ENCODE assay signal across 9 mouse cellular contexts in genomic region chr7:142481568-142482255, GRCm38 (mm10). TPM values are rescaled to one million over a fixed set of nuclear protein-coding genes. Genes with fewer than 3 reads are reported as not detected.
DNase-seq lines count a peak whose midpoint lies in the region; ATAC-seq and TF ChIP-seq lines count a peak whose summit lies in the region.
"Had no signal": no experiment of that assay in that cellular context is flagged by ENCODE, and none has a peak within 500 bp of the region (broad histone marks: within the 10 kb centered on the region; RNA-seq: fewer than 3 reads in every experiment).

No protein-coding gene starts in this region.

- H3K27me3 ChIP-seq in hindbrain, postnatal 0 days (ENCODE audit: insufficient read depth, low read length) = no peaks in the 10 kb centered on the region
- H3K27me3 ChIP-seq in midbrain, embryonic 14.5 days (ENCODE audit: control insufficient read depth, insufficient read depth, low read length) = no peaks in the 10 kb centered on the region

- peak overlapping the region; percentile 56 for H3K4me2 ChIP-seq in hindbrain, postnatal 0 days (ENCODE audit: low read depth, low read length)
- peak overlapping the region; percentile 62 for H3K4me2 ChIP-seq in midbrain, embryonic 14.5 days (ENCODE audit: low read length)

- H3K9ac ChIP-seq in ES-E14 (ENCODE audit: insufficient read depth, low read depth, low read length, poor library complexity, severe bottlenecking) = peak overlapping the region; percentile 55; the same call in 1 of the 2 replicates
- peak overlapping the region; percentile 51 for H3K9ac ChIP-seq in hindbrain, postnatal 0 days (replicated peaks; ENCODE audit: low read length)
- H3K9ac ChIP-seq in midbrain, embryonic 14.5 days (replicated peaks; ENCODE audit: low read length) = peak overlapping the region; percentile 55

- peak; percentile 17 for ATAC-seq in activated CD4-positive, CD25-positive, alpha-beta regulatory T cell, adult 4 months
- peak; percentile 60 for ATAC-seq in hindbrain, postnatal 0 days
- peak; percentile 60 for ATAC-seq in midbrain, embryonic 14.5 days (ENCODE audit: low FRiP score, low TSS enrichment)

- in situ Hi-C loops in ES-E14 (cut with MboI; ENCODE audit: low sequenced_read_pairs in 2 of 2, unreplicated experiment in 2 of 2) = no loop called here

- H3K27ac ChIP-seq in ES-E14 (ENCODE audit: insufficient read depth, low read depth, low read length, poor library complexity, severe bottlenecking) = no peak overlapping the region
- H3K27ac ChIP-seq in hindbrain, postnatal 0 days = peak overlapping the region; percentile 67
- peak overlapping the region; percentile 54 for H3K27ac ChIP-seq in midbrain, embryonic 14.5 days (replicated peaks; ENCODE audit: low read depth, low read length)

- 4% methylated on average over 21 of the region's 22 CpGs for WGBS in hindbrain, postnatal 0 days
- 1% methylated on average over 21 of the region's 22 CpGs for WGBS in midbrain, embryonic 14.5 days

- no peaks in the 10 kb centered on the region for H3K9me3 ChIP-seq in ES-E14 (ENCODE audit: control insufficient read depth, insufficient read depth, low read depth, low read length)
- no peaks in the 10 kb centered on the region for H3K9me3 ChIP-seq in hindbrain, postnatal 0 days (ENCODE audit: low read length)
- no peaks in the 10 kb centered on the region for H3K9me3 ChIP-seq in midbrain, embryonic 14.5 days (ENCODE audit: control insufficient read depth, low read length)

- no peaks in the 10 kb centered on the region for H3K36me3 ChIP-seq in ES-E14 (ENCODE audit: control insufficient read depth, insufficient read depth, low read length, poor library complexity, severe bottlenecking)
- H3K36me3 ChIP-seq in hindbrain, postnatal 0 days (ENCODE audit: insufficient read depth, low read length) = no peaks in the 10 kb centered on the region
- H3K36me3 ChIP-seq in midbrain, embryonic 14.5 days (ENCODE audit: control insufficient read depth, insufficient read depth, low read length) = no peaks in the 10 kb centered on the region

- DNase-seq in ES-E14 (ENCODE audit: low read depth, low spot score) = no peak
- peak; percentile 84 for DNase-seq in gastrocnemius, postnatal 25 days
- peak; percentile 52 for DNase-seq in hindbrain, postnatal 0 days (ENCODE audit: low spot score)
- peak; percentile 70 for DNase-seq in midbrain, embryonic 14.5 days
- DNase-seq in thymus, postnatal 36 days = peak; percentile 50 to 76
- DNase-seq in spleen, postnatal 14 days (ENCODE audit: low spot score in 2 of 2) = no peak
- DNase-seq in adrenal gland, postnatal 25 days = no peak

- H3K4me1 ChIP-seq in ES-E14 (ENCODE audit: control insufficient read depth in 2 of 2, insufficient read depth in 2 of 2, low read length in 2 of 2, poor library complexity in 1 of 2) = peaks cover 0 to 7% of the 10 kb centered on the region in 2 experiments; a peak in 1 of 4 replicates
- H3K4me1 ChIP-seq in hindbrain, postnatal 0 days (ENCODE audit: insufficient read depth, low read length) = no peaks in the 10 kb centered on the region; the same call in 1 of the 2 replicates
- H3K4me1 ChIP-seq in midbrain, embryonic 14.5 days (ENCODE audit: control insufficient read depth, insufficient read depth, low read length) = peaks cover 13% of the 10 kb centered on the region

- peak overlapping the region; percentile 32 to 42 for H3K4me3 ChIP-seq in ES-E14 (ENCODE audit: insufficient read depth in 1 of 2, low read depth in 1 of 2, low read length in 2 of 2, poor library complexity in 1 of 2, severe bottlenecking in 1 of 2)
- H3K4me3 ChIP-seq in hindbrain, postnatal 0 days (ENCODE audit: low read length) = peak overlapping the region; percentile 12
- H3K4me3 ChIP-seq in midbrain, embryonic 14.5 days (replicated peaks; ENCODE audit: low read depth, low read length) = peak overlapping the region; percentile 23
- H3K4me3 ChIP-seq: erythroblast, embryonic 14.5 days had no signal

- TF ChIP-seq CTCF in hindbrain, postnatal 0 days (IDR thresholded peaks at IDR 0.05; ENCODE audit: low read depth) = no peak

TF ChIP-seq in ES-E14, 5 proteins besides CTCF, POLR2A, EP300 and RAD21:
- no peak for TF ChIP-seq MAFK (IDR thresholded peaks at IDR 0.05; ENCODE audit: insufficient read depth, low read depth, low read length)
- TF ChIP-seq ZC3H11A (IDR thresholded peaks at IDR 0.05; ENCODE audit: borderline replicate concordance, low read depth, low read length) = no peak
- TF ChIP-seq HCFC1 (IDR thresholded peaks at IDR 0.05; ENCODE audit: borderline replicate concordance, insufficient read depth, low read length) = no peak
- no peak for TF ChIP-seq ZNF384 (IDR thresholded peaks at IDR 0.05; ENCODE audit: low read depth, low read length)
- TF ChIP-seq CHD2 (IDR thresholded peaks at IDR 0.05; ENCODE audit: low read depth, low read length) = no peak

RNA-seq across cellular contexts. Expression of gene Tnnt3, which starts 16.9 kb away (rescaled TPM):
- 1.3 and 6.4 TPM in 2 replicates for total RNA-seq in ES-E14 (2012; rRNA removed)
- polyA plus RNA-seq in activated CD4-positive, CD25-positive, alpha-beta regulatory T cell, adult 4 months (2017; shearing (Covaris generic)) = 1 to 10 TPM; 2.8 to 3.0 TPM
- total RNA-seq in gastrocnemius, postnatal 25 days (2021) = over 10,000 TPM; 28,170 to 31,317 TPM
- 1.3 and 4.7 TPM in 2 replicates for total RNA-seq in hindbrain, postnatal 0 days (2014; rRNA removed)
- polyA plus RNA-seq in hindbrain, postnatal 0 days (2015; fragmentation: Nextera tagmentation; extraction: Ambion mirVana) = 3.1 and 3.9 TPM in 2 replicates
- 1.1 TPM in 1 of 2 replicates, not detected in the other for polyA plus RNA-seq in midbrain, embryonic 14.5 days (2014; fragmentation: Nextera tagmentation; extraction: Ambion mirVana)
- total RNA-seq in adrenal gland, postnatal 25 days (2021) = not detected in 2 replicates
- polyA plus RNA-seq: erythroblast, embryonic 14.5 days had no signal

RNA-seq across cellular contexts. Expression of gene Lsp1, which starts 21.1 kb away (rescaled TPM):
- total RNA-seq in ES-E14 (2012; rRNA removed) = 3.6 and 13.7 TPM in 2 replicates
- 1,000 to 10,000 TPM; 1,487 to 1,560 TPM for polyA plus RNA-seq in activated CD4-positive, CD25-positive, alpha-beta regulatory T cell, adult 4 months (2017; shearing (Covaris generic))
- 10 to 100 TPM; 43.2 to 60.3 TPM for total RNA-seq in gastrocnemius, postnatal 25 days (2021)
- total RNA-seq in hindbrain, postnatal 0 days (2014; rRNA removed) = 4.6 and 16.6 TPM in 2 replicates
- polyA plus RNA-seq in hindbrain, postnatal 0 days (2015; fragmentation: Nextera tagmentation; extraction: Ambion mirVana) = 6.6 and 7.2 TPM in 2 replicates
- 2.7 and 8.0 TPM in 2 replicates for polyA plus RNA-seq in midbrain, embryonic 14.5 days (2014; fragmentation: Nextera tagmentation; extraction: Ambion mirVana)
- 12.6 and 14.4 TPM in 2 replicates for total RNA-seq in adrenal gland, postnatal 25 days (2021)

RNA-seq across cellular contexts. Expression of gene Tnni2, which starts 40.1 kb away (rescaled TPM):
- total RNA-seq in ES-E14 (2012; rRNA removed) = 1.6 and 3.7 TPM in 2 replicates
- polyA plus RNA-seq in activated CD4-positive, CD25-positive, alpha-beta regulatory T cell, adult 4 months (2017; shearing (Covaris generic)) = not detected
- over 10,000 TPM; 16,193 to 17,938 TPM for total RNA-seq in gastrocnemius, postnatal 25 days (2021)
- total RNA-seq in hindbrain, postnatal 0 days (2014; rRNA removed) = 1.3 and 8.5 TPM in 2 replicates
- polyA plus RNA-seq in hindbrain, postnatal 0 days (2015; fragmentation: Nextera tagmentation; extraction: Ambion mirVana) = 0.63 TPM in 2 replicates
- not detected in 2 replicates for polyA plus RNA-seq in midbrain, embryonic 14.5 days (2014; fragmentation: Nextera tagmentation; extraction: Ambion mirVana)
- not detected in 2 replicates for total RNA-seq in adrenal gland, postnatal 25 days (2021)
- polyA plus RNA-seq: erythroblast, embryonic 14.5 days had no signal

RNA-seq across cellular contexts. Expression of gene Syt8, which starts 47.1 kb away (rescaled TPM):
- 0.42 and 0.94 TPM in 2 replicates for total RNA-seq in ES-E14 (2012; rRNA removed)
- not detected for polyA plus RNA-seq in activated CD4-positive, CD25-positive, alpha-beta regulatory T cell, adult 4 months (2017; shearing (Covaris generic))
- not detected for total RNA-seq in gastrocnemius, postnatal 25 days (2021)
- total RNA-seq in hindbrain, postnatal 0 days (2014; rRNA removed) = not detected in 2 replicates
- 0.15 TPM in 1 of 2 replicates, not detected in the other for polyA plus RNA-seq in hindbrain, postnatal 0 days (2015; fragmentation: Nextera tagmentation; extraction: Ambion mirVana)
- not detected in 2 replicates for polyA plus RNA-seq in midbrain, embryonic 14.5 days (2014; fragmentation: Nextera tagmentation; extraction: Ambion mirVana)
- total RNA-seq in adrenal gland, postnatal 25 days (2021) = not detected in 2 replicates
- polyA plus RNA-seq: erythroblast, embryonic 14.5 days had no signal

RNA-seq across cellular contexts. Expression of gene Mrpl23, which starts 50.8 kb away (rescaled TPM):
- 45.6 and 49.1 TPM in 2 replicates for total RNA-seq in ES-E14 (2012; rRNA removed)
- polyA plus RNA-seq in activated CD4-positive, CD25-positive, alpha-beta regulatory T cell, adult 4 months (2017; shearing (Covaris generic)) = 10 to 100 TPM; 10.2 to 31.9 TPM
- 10 to 100 TPM in 1 of 2 experiments, 1 to 10 TPM in 1; 8.6 to 18.3 TPM for total RNA-seq in gastrocnemius, postnatal 25 days (2021)
- 64.0 and 69.3 TPM in 2 replicates for total RNA-seq in hindbrain, postnatal 0 days (2014; rRNA removed)
- 17.4 and 25.5 TPM in 2 replicates for polyA plus RNA-seq in hindbrain, postnatal 0 days (2015; fragmentation: Nextera tagmentation; extraction: Ambion mirVana)
- polyA plus RNA-seq in midbrain, embryonic 14.5 days (2014; fragmentation: Nextera tagmentation; extraction: Ambion mirVana) = 11.9 and 23.9 TPM in 2 replicates
- 4.5 and 13.8 TPM in 2 replicates for total RNA-seq in adrenal gland, postnatal 25 days (2021)

Comparison
In these comparisons a context has a peak if more than half of its experiments do, and no peak if none do; other contexts are left out.
1. DNase-seq: peak in gastrocnemius, postnatal 25 days (single experiment), hindbrain, postnatal 0 days (single experiment), midbrain, embryonic 14.5 days (single experiment) and thymus, postnatal 36 days (2 of 2); none in ES-E14 (single experiment), spleen, postnatal 14 days (0 of 2) and adrenal gland, postnatal 25 days (single experiment).
2. RNA of gene Tnnt3, which starts 16.9 kb away (total RNA-seq): 28,170 to 31,317 TPM in gastrocnemius, postnatal 25 days; 1.3 to 6.4 TPM in ES-E14, 1.3 to 4.7 TPM in hindbrain, postnatal 0 days and not detected in adrenal gland, postnatal 25 days; every median in the first group is over 1,000 times any median in the second.
3. RNA of gene Tnni2, which starts 40.1 kb away (total RNA-seq): 16,193 to 17,938 TPM in gastrocnemius, postnatal 25 days; 1.6 to 3.7 TPM in ES-E14, 1.3 to 8.5 TPM in hindbrain, postnatal 0 days and not detected in adrenal gland, postnatal 25 days; every median in the first group is over 1,000 times any median in the second.
4. Peak in every context shown above with its lines, with median percentiles within 50 percentile points of each other: H3K4me3 ChIP-seq, H3K9ac ChIP-seq and ATAC-seq.